Mouse (Mus musculus) left cerebral cortex, postnatal 4 days (tissue): ENCODE results near the gene Zfp704. TPM values are rescaled to one million over a fixed set of nuclear protein-coding genes. Genes with fewer than 3 reads are reported as not detected.
A peak's percentile ranks its signal among the peaks of the same experiment; 100 is the strongest.
"Not testable (repeated sequence)": the region's sequence is repeated elsewhere in the genome, so short reads cannot be mapped to it uniquely, and the experiment has no call there.

Source experiments
- DNase-seq: peaks from one replicate; pipeline ENCODE4 v3.0.0-alpha.2; 2022
- intact Hi-C: fragments of 180-260 bp; cut with DNase I; formaldehyde crosslinking; loops from one replicate; pipeline ENCODE4 v1.15.1; 2025
- total RNA-seq, 2 experiments: library from RNA; stranded (reverse); gene quantifications; 2 replicates each; pipeline ENCODE4 v1.2.3; 2021

The Zfp704 gene
- total RNA-seq, 2 experiments from 2014 or later = 90.2 to 96.4 TPM

- no peak for DNase-seq
- intact Hi-C loops = no loop called here
These were observed 10.0 kb downstream of the Zfp704 start for GRCm38 (mm10) chr3:9599738-9600410.

- no peak for DNase-seq
- intact Hi-C loops = no loop called here
These were observed 11.8 kb downstream of the Zfp704 start for GRCm38 (mm10) chr3:9598061-9598460.

GRCm38 (mm10) chr3:9594457-9594856, 15.4 kb downstream of the Zfp704 start:
- intact Hi-C loops = no loop called here
- no peak for DNase-seq

GRCm38 (mm10) chr3:9593832-9594231, 16.1 kb downstream of the Zfp704 start:
- intact Hi-C loops = no loop called here
- DNase-seq = peak; percentile 26

GRCm38 (mm10) chr3:9591416-9592110, 18.3 kb downstream of the Zfp704 start:
- DNase-seq = no peak
- intact Hi-C loops = no loop called here

- DNase-seq = no peak
- intact Hi-C loops = loop anchor here (10.0 kb wide), 1 partner anchor 184 kb away; no protein-coding TSS in a partner anchor
These were observed 21.2 kb downstream of the Zfp704 start for GRCm38 (mm10) chr3:9588635-9589034.

GRCm38 (mm10) chr3:9587304-9587703, 22.6 kb downstream of the Zfp704 start:
- DNase-seq = no peak
- intact Hi-C loops = loop anchor here (10.0 kb wide), 1 partner anchor 183 kb away; no protein-coding TSS in a partner anchor

GRCm38 (mm10) chr3:9583516-9583915, 26.4 kb downstream of the Zfp704 start:
- intact Hi-C loops = loop anchor here (10.0 kb wide), 1 partner anchor 179 kb away; no protein-coding TSS in a partner anchor
- DNase-seq = no peak

- intact Hi-C loops = loop anchor here (10.0 kb wide), 1 partner anchor 176 kb away; no protein-coding TSS in a partner anchor
- DNase-seq = no peak
These were observed 28.7 kb downstream of the Zfp704 start for GRCm38 (mm10) chr3:9580952-9581798.

GRCm38 (mm10) chr3:9580102-9580501, 29.8 kb downstream of the Zfp704 start:
- no peak for DNase-seq
- intact Hi-C loops = loop anchor here (10.0 kb wide), 1 partner anchor 175 kb away; no protein-coding TSS in a partner anchor

- intact Hi-C loops = no loop called here
- DNase-seq = no peak
These were observed 30.7 kb downstream of the Zfp704 start for GRCm38 (mm10) chr3:9579028-9579643.

- intact Hi-C loops = no loop called here
- no peak for DNase-seq
These were observed 33.0 kb downstream of the Zfp704 start for GRCm38 (mm10) chr3:9576872-9577271.

- no peak for DNase-seq
- intact Hi-C loops = no loop called here
These were observed 35.6 kb downstream of the Zfp704 start for GRCm38 (mm10) chr3:9574305-9574704.

- no peak for DNase-seq
- intact Hi-C loops = no loop called here
These were observed 36.3 kb downstream of the Zfp704 start for GRCm38 (mm10) chr3:9573581-9573980.

GRCm38 (mm10) chr3:9572261-9572660, 37.6 kb downstream of the Zfp704 start:
- intact Hi-C loops = no loop called here
- no peak for DNase-seq

- intact Hi-C loops = no loop called here
These were observed 39.1 kb downstream of the Zfp704 start for GRCm38 (mm10) chr3:9570782-9571181.

GRCm38 (mm10) chr3:9569706-9570105, 40.2 kb downstream of the Zfp704 start:
- intact Hi-C loops, DNase-seq: not testable (repeated sequence)

More at GRCm38 (mm10) chr3:9570782-9571181, 39.1 kb downstream of the Zfp704 start:
- no peak for DNase-seq

- intact Hi-C loops = no loop called here
- no peak for DNase-seq
These were observed 41.2 kb downstream of the Zfp704 start for GRCm38 (mm10) chr3:9568565-9569228.

- intact Hi-C loops = no loop called here
- DNase-seq = no peak
These were observed 41.9 kb downstream of the Zfp704 start for GRCm38 (mm10) chr3:9567948-9568347.

GRCm38 (mm10) chr3:9566831-9567230, 43.1 kb downstream of the Zfp704 start:
- no peak for DNase-seq
- intact Hi-C loops = no loop called here
